Mouse (Mus musculus) heart, adult 11 months (tissue): ENCODE data around the gene Nudt13.
"Not testable (repeated sequence)": the region's sequence is repeated elsewhere in the genome, so short reads cannot be mapped to it uniquely, and the experiment has no call there.

Experiments
- DNase-seq: peaks from one replicate; pipeline ENCODE4 v3.0.0; 2022

Nudt13 gene

GRCm38 (mm10) chr14:20294117-20294892 is at the start of gene Nudt13:
Nudt13 (plus strand) TSS chr14:20294697.
- DNase-seq = peak; percentile 99

- DNase-seq = peak; percentile 93
Measured at GRCm38 (mm10) chr14:20245318-20245717, 49.2 kb upstream of the Nudt13 start.

- peak; percentile 85 for DNase-seq
Measured at GRCm38 (mm10) chr14:20245861-20246260, 48.6 kb upstream of the Nudt13 start.

GRCm38 (mm10) chr14:20246811-20247266 is 47.7 kb upstream of the Nudt13 start:
- DNase-seq = peak; percentile 95

- DNase-seq = no peak
Measured at GRCm38 (mm10) chr14:20248001-20248400, 46.5 kb upstream of the Nudt13 start.

- peak; percentile 90 for DNase-seq
Measured at GRCm38 (mm10) chr14:20250237-20251171, 44.0 kb upstream of the Nudt13 start.

GRCm38 (mm10) chr14:20258185-20259113 is 36.0 kb upstream of the Nudt13 start:
- DNase-seq = peak; percentile 93

- DNase-seq = no peak
Measured at GRCm38 (mm10) chr14:20262346-20262745, 32.2 kb upstream of the Nudt13 start.

- peak; percentile 69 for DNase-seq
Measured at GRCm38 (mm10) chr14:20268421-20268820, 26.1 kb upstream of the Nudt13 start.

- peak; percentile 86 for DNase-seq
Measured at GRCm38 (mm10) chr14:20269082-20269809, 25.3 kb upstream of the Nudt13 start, which contains the start of gene Kcnk16. Kcnk16 (minus strand) TSS chr14:20269199.

- peak; percentile 84 for DNase-seq
Measured at GRCm38 (mm10) chr14:20291391-20291790, 3.1 kb upstream of the Nudt13 start.

GRCm38 (mm10) chr14:20294947-20295346 is 450 bp downstream of the Nudt13 start:
- peak; percentile 70 for DNase-seq

GRCm38 (mm10) chr14:20297616-20298015 is 3.1 kb downstream of the Nudt13 start:
- no peak for DNase-seq

GRCm38 (mm10) chr14:20298131-20298530 is 3.6 kb downstream of the Nudt13 start:
- DNase-seq = peak; percentile 90

- not testable (repeated sequence) for DNase-seq
Measured at GRCm38 (mm10) chr14:20305085-20305484, 10.6 kb downstream of the Nudt13 start.

- no peak for DNase-seq
Measured at GRCm38 (mm10) chr14:20315137-20315536, 20.6 kb downstream of the Nudt13 start.

- no peak for DNase-seq
Measured at GRCm38 (mm10) chr14:20319420-20319819, 24.9 kb downstream of the Nudt13 start.

- DNase-seq = no peak
Measured at GRCm38 (mm10) chr14:20324196-20324595, 29.7 kb downstream of the Nudt13 start.

- DNase-seq = no peak
Measured at GRCm38 (mm10) chr14:20328474-20328873, 34.0 kb downstream of the Nudt13 start.

- peak; percentile 29 for DNase-seq
Measured at GRCm38 (mm10) chr14:20331316-20331715, 36.8 kb downstream of the Nudt13 start.

GRCm38 (mm10) chr14:20339415-20339814 is 44.9 kb downstream of the Nudt13 start:
- DNase-seq = no peak

GRCm38 (mm10) chr14:20340149-20340548 is 45.7 kb downstream of the Nudt13 start:
- no peak for DNase-seq
